Mouse (Mus musculus): ENCODE data around the gene Igf2.

Gene Igf2

DNA sequence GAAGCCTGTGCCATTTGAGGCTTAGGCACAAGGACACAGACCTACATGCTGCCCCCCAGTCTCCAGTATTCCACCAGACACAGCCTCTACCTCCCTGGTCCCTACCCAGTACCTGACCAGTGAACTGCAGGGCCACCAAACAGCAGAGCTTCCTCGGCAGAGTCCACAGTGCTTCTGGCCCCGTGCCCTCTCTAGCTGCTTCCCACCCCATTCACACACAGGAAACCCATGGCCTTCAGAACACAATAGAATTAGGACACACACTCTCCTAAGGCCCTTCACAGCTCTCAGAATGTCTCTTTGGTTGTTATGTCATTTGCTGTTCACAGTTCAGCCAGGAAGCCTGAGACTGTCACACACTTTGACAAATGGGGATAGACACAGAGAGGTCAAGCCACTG lies at the start of gene Igf2:
Igf2 (minus strand) TSS at position 158 of the 400 bp plus-strand sequence.
- DNase-seq (ENCODE audit: low spot score) = no peak

DNA sequence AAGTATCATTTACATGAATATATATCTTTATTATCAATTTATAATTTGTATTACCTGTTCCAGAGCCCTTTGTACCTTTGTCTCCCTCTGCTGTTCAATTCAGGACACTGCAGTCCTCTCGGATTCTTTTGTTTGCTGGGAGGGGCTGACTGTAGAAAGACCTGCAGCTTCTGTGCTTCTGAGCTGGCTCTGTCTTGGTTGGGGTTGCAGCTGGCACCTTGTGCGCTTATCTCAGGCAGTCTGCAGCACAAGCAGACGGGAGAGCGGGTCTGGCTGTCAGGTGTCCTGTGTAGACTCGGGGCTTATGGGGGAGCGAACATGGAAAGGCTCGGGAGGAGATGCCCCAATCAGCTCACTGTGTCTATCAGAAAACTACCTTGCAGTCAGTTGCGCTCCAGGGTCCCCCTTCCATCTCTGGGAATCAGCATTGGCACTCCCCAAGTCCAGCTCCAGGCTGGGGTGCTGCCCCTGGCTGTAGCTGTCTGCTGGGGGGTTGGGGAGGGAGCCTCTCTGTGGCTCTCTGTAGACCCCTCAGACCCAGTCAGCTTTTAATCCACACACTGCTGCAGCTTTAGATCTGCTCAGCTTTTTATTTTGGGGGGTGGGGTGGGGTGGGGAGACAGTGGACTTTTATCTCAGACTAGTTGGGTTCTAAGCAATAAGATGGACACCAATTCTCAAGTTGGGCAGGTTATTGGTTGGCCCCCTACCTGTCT lies 48.3 kb upstream of the Igf2 start:
- no peak for DNase-seq (ENCODE audit: low spot score)

DNA sequence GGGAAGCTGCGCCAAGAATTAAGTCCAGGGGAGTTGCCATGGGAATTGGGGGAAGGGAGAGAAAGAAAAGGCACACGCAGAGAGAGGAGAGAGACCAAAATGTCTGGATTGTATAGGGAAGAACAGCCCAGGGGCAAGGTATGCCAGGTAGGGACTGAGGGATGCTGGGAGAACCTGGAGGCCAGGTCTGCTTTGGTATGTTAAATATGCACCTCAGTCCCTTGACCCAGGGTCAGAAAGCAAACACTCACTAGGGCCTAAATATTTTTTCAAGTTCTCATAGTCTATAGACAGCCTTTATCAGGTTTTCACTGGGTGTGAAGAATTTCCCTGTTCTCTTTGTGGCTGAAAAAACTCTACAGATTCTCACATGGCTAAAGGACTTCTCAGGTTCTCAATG lies 40.3 kb upstream of the Igf2 start:
- no peak for DNase-seq (ENCODE audit: low spot score)

DNA sequence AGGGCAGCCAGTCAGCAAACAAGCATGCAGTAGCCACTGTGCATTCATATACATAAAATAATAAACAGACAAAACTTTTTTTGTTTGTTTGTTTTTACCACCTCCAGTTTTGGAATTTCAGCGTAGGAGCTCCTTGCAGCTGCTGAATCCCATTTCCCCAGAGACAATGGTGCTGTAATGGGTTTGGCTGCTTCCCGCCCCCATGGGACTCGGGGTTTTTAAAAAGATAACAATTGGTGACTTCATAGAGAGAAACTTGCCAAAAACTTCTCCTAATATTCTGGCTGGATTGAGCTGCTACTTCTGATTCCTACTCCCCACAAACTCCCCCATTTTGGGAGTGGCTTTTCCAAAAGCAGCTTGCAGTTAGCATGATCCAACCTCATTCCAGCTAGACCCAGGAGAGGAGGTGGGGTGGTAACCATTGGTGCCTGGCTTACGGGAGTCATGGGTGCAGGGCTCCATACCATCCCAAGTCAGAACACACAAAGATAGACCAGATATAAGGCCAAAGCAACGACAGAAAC lies 32.8 kb upstream of the Igf2 start:
- no peak for DNase-seq (ENCODE audit: low spot score)

DNA sequence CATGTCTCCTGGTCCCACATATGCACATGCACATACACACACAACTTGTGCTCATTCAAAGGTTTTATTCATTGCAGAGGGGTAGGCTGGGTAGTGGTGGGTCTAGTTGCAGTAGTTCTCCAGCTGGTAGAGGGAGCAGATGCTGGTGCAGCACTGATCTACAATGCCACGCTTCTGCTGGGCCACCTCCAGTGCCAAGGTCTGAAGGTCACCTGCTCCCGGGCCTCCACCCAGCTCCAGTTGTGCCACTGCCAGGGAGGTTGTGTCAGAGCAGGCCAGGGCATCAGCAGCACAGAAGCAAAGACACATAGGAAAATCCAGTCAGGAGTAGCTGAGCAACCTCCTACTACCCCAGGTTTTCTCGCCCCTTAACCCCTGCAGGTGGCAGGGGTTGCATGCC lies 12.0 kb upstream of the Igf2 start:
- no peak for DNase-seq (ENCODE audit: low spot score)

DNA sequence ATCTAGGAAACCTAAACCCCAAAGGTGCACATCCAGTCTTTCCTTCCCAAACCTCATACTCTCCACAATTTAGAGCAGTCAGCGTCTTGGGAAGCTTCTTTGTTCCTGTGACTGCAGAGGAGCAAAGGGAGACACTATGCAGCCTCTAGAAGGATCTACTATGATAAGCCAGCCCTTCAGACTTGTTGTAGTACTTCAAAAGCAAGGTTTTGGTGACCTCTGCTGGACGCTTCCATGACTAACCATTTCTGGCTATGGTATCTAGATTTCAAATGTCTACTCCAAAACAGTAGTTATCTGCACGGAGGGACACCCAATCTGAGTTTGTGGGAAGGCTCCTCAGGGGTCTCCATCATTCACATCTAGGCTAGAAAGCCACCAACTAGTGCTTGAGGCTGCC lies 9.0 kb upstream of the Igf2 start:
- DNase-seq (ENCODE audit: low spot score) = peak; percentile 15

DNA sequence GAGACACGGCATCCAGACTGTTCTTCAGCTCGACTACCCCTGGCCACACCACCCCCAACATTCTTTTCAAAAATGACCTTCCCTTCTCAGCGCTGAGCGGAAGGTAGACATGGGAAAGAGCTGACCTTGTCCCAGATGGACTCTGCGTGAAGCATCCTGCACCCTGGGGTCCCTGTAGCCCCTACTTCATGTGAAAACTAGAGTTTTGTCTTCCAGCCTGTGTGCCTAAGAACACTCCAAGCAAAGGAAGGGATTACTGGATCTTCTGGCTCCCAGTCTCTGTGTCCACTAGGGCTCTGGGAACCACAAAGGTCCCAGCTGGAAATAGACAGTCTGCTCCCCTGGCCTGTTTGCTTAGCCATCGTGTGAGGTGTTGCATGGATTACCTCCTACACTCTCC lies 8.5 kb upstream of the Igf2 start:
- no peak for DNase-seq (ENCODE audit: low spot score)

DNA sequence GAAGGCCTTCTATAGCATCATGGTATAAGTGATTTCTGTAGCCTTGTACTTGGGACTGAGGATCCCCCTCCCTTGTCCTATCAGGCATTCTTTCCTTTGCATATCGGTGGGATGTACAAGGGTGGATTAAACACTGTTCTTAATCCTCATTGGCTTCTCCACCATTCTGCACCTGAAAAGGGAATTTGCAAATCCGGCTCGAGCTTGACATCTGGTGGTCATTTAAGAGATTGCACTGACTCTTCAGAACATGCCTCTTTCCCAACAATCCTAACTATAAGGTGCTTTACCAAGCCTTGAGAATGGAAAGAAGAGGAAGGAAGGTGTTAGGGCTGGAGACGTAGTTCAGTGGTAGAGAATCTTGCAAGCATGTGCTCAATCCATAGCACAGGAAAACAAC lies 5.5 kb upstream of the Igf2 start:
- DNase-seq (ENCODE audit: low spot score) = peak; percentile 16

DNA sequence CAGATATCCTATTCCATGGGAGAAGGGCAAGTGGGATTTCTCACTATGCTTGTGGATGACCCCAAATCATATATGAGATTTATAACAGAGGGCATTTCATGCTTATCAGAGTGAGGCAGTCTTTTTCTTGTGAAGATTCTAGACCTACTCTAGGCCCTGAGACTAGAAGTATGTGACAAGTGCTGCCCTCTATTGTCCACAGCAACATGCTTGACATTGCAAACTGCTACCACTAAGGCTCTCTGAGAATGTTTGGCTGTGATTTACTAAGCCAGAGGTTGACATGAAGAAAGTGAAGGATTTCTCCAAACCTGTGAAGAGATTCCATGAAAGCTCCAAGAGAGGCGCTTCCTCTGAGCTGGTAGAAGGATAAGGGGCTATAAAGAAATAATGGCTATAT lies 4.5 kb upstream of the Igf2 start:
- no peak for DNase-seq (ENCODE audit: low spot score)

DNA sequence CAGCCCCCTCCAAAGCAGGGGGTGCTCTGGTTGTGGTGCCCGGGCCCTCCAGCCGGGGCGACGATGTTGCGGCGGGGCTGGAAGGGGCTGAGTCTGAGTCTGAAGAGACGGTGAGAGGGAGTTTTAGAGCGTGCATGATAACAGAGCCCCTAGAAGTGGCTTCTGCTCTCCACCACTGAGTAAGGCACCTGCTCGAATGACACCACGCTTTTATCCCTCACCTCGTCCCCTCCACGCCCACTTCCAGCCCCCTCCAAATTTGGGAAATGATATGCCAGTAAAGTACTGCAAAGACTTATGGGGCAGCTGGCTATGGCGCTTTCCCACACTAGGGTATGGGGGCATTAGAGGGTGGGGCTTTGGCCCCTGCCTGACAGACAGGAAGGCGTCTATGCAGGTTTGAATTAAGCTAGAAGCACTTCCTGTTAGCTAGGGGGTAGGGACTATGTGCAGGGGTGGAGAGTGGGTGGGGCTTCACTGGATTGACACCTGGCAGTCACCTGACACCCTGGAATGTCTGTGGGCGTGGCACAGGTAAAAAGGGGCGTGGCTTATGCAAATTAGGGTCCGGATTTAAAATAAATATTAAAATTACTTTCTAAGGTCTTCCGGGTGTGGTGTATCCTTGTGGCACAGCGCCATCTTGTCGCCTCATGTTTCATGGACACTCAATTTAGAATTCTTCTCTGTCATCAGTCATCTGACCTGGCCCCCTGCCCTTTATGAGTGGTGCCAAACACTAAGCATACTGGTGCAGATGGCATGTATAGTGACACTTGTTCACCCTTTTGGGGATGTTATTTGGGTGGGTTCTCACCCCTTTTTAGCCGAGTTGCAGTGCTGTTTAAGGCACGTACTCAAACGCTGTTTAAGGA lies 3.4 kb upstream of the Igf2 start, which contains the start of gene Gm49394:
Gm49394 (minus strand) TSS at position 192 of the 875 bp plus-strand sequence.
- DNase-seq (ENCODE audit: low spot score) = no peak

DNA sequence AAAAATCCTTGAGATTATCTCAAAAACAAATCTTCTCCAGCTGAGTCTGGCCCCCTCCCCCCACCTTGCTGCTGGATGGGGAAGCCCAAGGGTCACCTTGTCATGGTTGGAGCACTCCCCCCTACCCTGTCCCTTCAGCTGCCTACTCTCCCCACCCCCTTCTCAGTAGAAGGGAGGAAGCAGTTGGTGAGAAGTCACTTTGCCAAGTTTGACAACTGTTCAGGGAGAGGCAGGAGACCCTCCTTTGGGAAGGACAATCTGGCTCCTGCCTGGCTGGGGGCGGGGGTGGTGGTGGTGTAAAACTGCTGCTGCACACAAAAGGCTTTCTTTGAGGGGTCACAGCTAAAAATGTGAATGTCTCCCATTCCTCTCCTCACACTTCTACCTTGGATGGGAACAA lies 1.7 kb upstream of the Igf2 start:
- DNase-seq (ENCODE audit: low spot score) = no peak

DNA sequence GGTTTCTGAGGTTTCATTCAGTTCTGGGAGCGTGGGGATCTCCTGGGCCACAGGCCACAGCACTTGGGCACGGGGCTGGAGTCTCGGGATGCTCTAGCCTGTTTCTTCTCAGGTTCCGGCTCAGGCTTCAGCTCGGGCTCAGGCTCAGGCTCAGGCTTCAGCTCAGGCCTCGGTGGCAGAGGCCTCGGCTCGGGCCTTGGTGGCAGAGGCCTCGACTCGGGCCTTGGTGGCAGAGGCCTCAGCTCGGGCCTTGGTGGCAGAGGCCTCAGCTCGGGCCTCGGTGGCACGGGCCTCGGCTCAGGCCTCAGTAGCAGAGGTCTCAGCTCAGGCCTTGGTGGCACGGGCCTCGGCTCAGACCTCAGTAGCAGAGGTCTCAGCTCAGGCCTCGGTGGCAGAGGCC lies 905 bp upstream of the Igf2 start:
- no peak for DNase-seq (ENCODE audit: low spot score)

DNA sequence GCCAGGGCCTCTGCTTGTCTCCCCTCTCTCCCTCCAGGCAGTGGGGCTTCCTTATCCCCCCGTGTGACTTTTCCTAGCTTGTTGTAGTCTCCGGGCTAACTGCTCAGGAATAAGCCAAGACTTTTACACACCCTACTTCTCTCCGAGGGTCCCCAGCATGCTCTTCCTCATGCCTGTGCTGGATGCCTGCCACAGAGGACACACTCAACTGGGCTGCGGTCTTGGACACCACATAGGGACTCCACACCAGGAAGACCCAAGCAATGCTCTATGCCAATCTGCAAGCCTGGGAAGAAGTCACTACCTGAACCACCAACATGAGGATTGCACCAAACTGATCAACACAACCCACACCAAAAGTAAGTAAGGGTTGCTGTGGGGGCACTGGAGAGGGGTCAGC lies 507 bp downstream of the Igf2 start:
- DNase-seq (ENCODE audit: low spot score) = no peak

DNA sequence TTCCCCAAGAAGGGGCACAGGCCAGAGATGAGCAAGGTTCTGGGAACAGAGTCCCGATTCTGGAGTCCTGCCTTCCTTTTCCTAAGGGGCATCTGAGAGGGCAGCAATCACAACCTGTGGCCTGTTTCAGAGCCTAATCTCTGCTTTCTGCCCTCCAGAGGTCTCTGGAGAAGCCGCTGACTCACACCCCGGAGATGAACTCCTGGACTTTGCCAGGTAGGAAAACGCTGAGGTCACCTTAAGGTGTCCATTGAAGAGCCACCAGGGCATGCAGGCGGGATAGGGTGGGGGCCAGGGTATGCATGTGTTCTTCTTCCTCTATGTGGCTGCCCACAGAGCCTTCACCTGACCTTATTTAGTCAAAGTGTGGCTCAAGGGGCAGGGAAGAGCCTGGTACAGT lies 1.3 kb downstream of the Igf2 start:
- no peak for DNase-seq (ENCODE audit: low spot score)

DNA sequence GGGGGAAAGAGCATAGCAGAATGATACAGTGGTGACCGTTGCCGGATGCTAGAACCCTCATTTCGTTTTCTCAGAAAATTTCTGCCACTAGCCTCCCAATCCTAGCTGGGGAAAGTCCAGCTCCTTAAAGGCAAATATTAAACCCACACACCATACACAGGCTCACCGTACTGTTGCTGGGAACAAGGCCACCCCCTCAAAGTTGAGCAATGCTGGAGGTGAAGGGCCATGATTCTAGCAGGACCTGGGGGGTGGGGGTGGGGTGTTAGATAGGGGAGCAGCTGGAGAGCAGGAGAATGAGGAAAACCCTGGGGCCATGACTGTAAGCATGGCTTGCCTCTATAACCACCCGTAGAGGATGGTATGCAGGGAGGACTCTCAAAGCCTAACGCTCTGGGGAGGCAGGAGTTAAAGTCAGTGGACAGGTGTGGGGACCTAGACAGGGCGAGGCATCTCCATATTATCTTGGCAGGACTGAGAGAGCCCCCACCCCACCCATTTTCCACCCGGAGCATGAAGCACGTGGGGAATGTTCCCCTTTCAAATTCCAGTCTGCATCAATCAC lies 2.1 kb downstream of the Igf2 start:
- no peak for DNase-seq (ENCODE audit: low spot score)

DNA sequence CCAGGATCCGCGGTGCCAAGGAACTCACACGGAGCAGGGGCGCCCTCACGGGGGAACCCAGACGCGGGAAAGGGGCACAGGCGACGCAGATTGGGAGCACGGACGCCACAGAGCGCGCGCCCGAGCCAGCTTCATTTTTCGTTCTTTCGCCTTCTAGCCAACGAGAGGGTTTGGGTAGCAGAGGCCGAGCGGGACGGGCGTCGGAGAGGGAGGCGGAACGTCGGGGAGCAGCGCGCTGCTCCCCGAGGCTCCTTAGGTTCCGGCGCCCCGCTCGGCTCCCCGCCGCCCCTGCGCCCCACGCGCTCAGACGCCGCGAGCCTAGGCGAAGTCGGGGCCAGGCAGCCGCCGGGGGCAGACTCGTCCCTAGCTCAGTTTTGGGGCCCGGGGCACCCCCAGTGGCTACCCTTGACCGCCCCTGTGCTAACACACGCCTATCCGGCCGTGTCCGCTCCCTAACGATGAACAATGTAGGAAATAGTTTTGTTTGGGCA lies 2.6 kb downstream of the Igf2 start:
- DNase-seq (ENCODE audit: low spot score) = no peak

DNA sequence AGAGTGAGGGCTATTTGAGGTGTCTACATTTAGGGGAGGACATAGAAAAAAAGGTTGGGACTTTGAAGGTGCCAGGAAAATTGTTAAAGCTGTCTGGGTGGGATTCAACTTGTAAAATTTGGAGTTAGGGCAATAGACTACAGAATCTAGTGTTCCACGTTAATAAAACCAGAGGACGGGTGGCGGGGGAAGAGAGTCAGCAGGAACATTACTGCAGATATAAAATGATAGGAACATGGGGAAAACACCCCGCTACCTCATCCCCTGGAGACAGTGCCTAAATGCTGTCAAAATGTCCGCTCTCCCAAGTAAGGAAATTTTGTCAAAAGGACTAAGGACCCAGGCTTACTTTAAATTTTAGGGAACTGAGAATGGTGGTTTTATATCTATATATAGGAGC lies 3.5 kb downstream of the Igf2 start:
- no peak for DNase-seq (ENCODE audit: low spot score)

DNA sequence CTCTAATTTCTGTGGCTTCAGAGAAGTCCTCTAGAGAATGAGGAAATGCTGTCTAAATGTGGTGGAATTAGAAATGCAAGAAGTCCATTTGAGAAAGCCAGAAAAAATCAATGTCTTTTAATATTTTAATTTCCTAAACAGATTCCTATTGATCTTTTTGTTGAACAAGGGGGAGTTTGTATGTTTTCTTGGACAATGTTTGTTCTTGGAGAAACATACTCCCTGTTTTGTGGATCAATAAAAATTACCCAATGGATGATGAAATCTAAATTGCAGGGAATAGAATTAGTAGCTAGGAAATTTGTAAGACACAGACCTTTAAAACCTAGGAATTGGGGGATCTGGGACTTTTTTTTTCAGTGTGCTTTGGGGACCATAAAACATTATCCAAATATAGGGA lies 4.8 kb downstream of the Igf2 start:
- no peak for DNase-seq (ENCODE audit: low spot score)

DNA sequence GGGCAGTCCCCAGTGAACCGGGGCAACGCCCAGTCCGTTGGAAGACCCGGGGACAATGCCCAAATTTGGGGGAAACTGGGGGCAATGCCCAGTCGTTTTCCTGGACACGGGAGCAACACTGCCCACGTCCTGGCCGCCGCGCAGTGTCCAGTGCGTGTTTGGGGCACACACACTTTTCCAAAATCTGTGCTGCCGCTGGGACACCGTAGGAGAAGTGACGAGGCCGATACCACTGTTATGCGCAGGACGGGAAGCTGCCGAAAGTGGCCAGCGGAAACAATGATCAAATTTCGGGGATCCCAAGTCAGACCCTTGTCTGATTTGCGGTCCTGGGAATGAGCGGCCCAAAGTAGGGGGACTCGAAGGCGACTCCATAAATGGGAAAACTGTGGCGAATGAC lies 5.6 kb downstream of the Igf2 start:
- no peak for DNase-seq (ENCODE audit: low spot score)

DNA sequence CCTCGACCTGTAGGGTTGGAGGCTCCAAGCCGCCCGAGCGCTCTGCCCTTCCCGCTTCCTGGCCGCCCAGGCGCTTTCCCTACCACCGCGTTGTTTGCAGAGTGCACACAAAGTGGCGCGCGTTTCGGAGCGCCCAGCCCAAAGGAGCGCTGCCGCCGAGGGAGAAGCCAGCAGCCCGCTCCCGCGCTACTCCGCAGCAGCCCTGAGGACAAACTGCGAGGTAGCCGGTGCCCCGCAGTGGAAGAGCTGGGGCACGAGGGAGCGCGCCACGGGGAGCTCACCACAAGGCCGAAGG lies 6.0 kb downstream of the Igf2 start:
- DNase-seq (ENCODE audit: low spot score) = no peak

DNA sequence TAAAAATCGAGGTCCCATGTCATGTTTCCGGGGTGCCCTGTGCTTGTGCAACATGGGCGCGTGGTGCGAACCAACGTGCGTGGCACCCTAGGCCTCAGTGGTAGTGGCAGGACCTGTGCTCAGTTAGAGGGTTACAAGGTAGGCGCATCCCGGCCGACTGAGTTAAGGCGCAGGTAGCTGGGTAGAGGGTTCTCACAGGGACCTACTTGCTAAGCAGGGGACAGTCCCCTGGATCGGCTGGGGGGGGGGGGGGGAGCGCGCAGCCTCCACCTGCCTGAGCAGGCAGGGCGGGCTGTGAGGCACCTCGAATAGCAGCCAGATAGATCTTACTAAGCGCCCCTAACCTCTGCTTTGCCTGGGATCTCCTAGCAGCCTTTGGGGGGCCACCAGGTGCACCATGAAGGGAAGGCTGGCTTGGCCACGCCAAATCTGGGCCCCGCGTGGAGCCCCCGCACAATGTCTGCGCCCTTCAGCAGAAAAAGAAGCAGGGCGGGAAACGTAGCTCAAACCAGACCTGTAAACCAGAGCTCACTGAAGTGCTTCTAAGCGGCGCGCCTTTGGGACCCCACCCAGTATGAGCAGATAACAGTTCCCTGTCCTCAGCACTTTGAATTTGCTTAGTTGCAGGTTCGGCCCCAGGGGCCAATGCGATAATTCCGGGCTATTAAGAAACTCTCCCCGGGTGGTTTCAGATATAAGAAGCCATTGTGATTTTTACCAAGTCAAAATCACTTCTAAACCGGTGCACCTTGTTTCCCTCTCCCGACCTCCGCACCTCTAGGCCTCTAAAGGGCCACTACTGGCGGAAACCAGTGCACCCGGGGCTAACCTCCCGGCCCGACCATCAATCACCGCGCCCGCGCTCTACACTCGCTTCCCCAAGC lies 6.6 kb downstream of the Igf2 start:
- DNase-seq (ENCODE audit: low spot score) = no peak

DNA sequence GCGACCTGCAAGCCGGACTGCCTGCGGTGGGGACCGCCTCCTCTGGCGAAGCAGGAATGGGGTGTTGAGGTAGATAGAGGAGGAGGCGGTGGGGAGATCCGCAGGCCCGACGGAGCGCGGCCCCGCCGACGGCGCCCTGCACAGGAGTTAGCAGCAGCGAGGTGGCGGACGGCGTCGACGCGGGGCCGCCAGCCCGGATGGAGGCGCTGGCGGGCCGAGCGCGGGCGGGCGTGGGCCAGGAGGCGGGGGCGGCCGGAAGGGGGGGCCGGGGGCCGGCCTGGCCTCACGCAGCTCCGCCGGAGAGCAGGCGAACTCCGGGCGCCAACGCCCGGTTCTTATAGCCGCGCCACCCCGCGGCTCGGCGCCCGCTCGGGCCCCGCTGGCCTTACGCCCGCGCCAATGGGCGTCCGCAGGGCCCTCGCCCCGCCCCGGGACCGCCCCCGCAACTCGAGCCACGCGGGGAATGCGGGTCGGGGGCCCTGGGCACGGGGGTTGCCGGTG lies 7.4 kb downstream of the Igf2 start:
- DNase-seq (ENCODE audit: low spot score) = no peak

Data from left cerebral cortex, adult 11 months (tissue).